Mouse (Mus musculus) lung, postnatal 0 days (tissue): ENCODE data around the gene Serpinb1c. TPM values are rescaled to one million over a fixed set of nuclear protein-coding genes. Genes with fewer than 3 reads are reported as not detected.
"Not testable (repeated sequence)": the region's sequence is repeated elsewhere in the genome, so short reads cannot be mapped to it uniquely, and the experiment has no call there.

Experiments used
- ATAC-seq: fragments of 200-750 bp; cut with Nextera tagmentation; 2 replicates; pipeline ENCODE4 v1.8.0; 2017; ENCODE audit warnings: moderate library complexity
- DNase-seq: peaks from one replicate; pipeline ENCODE4 v3.0.0-alpha.2; 2016; ENCODE audit warnings: low spot score
- H3K27ac ChIP-seq: fragments of 300-500 bp; sonication (generic); 2 replicates; pipeline ENCODE4 v1.5.1; 2014; ENCODE audit warnings: antibody characterized with exemption, mild to moderate bottlenecking, low read length, mixed read lengths
- H3K27me3 ChIP-seq: fragments of 300-500 bp; sonication (generic); replicated peaks from 2 replicates; pipeline ENCODE4 v1.6.1; 2014; ENCODE audit warnings: low read length, mixed read lengths; ENCODE audit not compliant: insufficient read depth
- H3K36me3 ChIP-seq: fragments of 300-500 bp; sonication (generic); 2 replicates; pipeline ENCODE4 v1.6.1; 2014; ENCODE audit warnings: low read length, mixed read lengths; ENCODE audit not compliant: insufficient read depth
- H3K4me1 ChIP-seq: fragments of 300-500 bp; sonication (generic); 2 replicates; pipeline ENCODE4 v1.6.1; 2014; ENCODE audit warnings: antibody characterized with exemption, low read depth, low read length, mixed read lengths; ENCODE audit not compliant: insufficient read depth
- H3K4me2 ChIP-seq: fragments of 300-500 bp; sonication (generic); replicated peaks from 2 replicates; pipeline ENCODE4 v1.6.1; 2014; ENCODE audit warnings: low read depth, mild to moderate bottlenecking, low read length, moderate library complexity, mixed read lengths
- H3K4me3 ChIP-seq: fragments of 300-500 bp; sonication (generic); 2 replicates; pipeline ENCODE4 v1.5.1; 2014; ENCODE audit warnings: low read depth, low read length
- H3K9ac ChIP-seq: fragments of 300-500 bp; sonication (generic); replicated peaks from 2 replicates; pipeline ENCODE4 v1.6.1; 2014; ENCODE audit warnings: low read depth, mild to moderate bottlenecking
- H3K9me3 ChIP-seq: fragments of 300-500 bp; sonication (generic); 2 replicates; pipeline ENCODE4 v1.6.1; 2016; ENCODE audit warnings: low read length, mixed read lengths
- CTCF ChIP-seq: IDR thresholded peaks from 2 replicates; pipeline ENCODE4 v1.5.1; 2016; ENCODE audit warnings: antibody characterized with exemption, mild to moderate bottlenecking
- EP300 ChIP-seq: IDR thresholded peaks from 2 replicates; pipeline ENCODE4 v1.6.1; 2016; ENCODE audit warnings: antibody characterized with exemption, mild to moderate bottlenecking, control low read depth
- WGBS: fragments of 180-500 bp; shearing (Covaris S2); extraction: QIAGEN DNeasy Blood & Tissue Kit; methylation state at CpG from one replicate; pipeline ENCODE4 v1.1.7; 2014; 5-methylcytosine and 5-hydroxymethylcytosine counted together
- polyA plus RNA-seq: library from polyadenylated mRNA; unstranded; fragments of >200 nt; fragmentation: Nextera tagmentation; extraction: Ambion mirVana; gene quantifications from 2 replicates; pipeline ENCODE4 v1.2.1, GENCODE M21; 2015

Gene Serpinb1c
- polyA plus RNA-seq, 1 experiment from 2014 or later = 0.07 TPM

DNA sequence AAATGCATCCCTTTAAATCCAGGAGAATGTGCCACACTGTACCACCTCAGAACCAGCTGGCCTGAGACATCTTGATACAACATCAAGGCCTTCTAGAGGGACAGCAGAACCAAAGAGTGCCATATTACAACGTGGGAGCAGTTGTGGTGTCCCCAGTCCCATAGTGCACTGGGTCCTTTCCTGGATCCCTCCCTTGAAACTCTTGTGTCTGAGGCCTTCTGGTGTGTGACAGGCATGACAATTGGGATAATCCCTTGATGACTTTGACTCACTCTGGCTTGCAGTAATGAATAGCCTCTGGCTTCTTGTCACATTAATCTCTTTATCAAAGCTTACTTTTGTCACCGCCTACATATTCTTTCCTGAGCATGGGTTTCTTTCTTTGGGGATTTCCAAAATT, 31.0 kb downstream of the Serpinb1c start:
- H3K27ac ChIP-seq = no peak overlapping the region
- H3K4me2 ChIP-seq = no peak overlapping the region
- no peak overlapping the region for H3K4me3 ChIP-seq
- no peaks in the 10 kb centered on the region for H3K9me3 ChIP-seq
- H3K36me3 ChIP-seq = no peaks in the 10 kb centered on the region
- ATAC-seq = no peak
- H3K9ac ChIP-seq = no peak overlapping the region
- WGBS = 70% methylated on average over 2 of the region's 2 CpGs
- no peaks in the 10 kb centered on the region for H3K27me3 ChIP-seq
- no peaks in the 10 kb centered on the region for H3K4me1 ChIP-seq
- DNase-seq = no peak
- TF ChIP-seq EP300 = no peak
- no peak for TF ChIP-seq CTCF

DNA sequence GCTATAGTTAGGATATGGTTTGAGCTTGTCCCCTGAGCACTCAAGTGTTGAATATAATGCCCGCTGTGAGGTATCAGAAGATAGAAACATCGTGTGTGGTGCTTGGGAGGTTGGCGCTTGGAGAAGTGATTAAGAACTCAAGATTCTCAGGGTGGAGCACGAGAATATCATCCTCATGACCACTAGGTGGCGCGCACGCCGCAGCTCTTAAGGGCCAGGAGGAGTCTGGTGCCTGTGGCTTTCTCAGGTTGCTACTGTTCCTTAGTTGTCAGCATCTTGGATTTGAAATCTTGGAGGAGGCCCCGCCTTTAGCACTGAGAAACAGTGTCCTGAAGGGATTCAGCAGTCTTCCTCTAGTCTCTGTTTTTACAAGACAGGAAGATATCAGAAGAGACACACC, 31.5 kb downstream of the Serpinb1c start:
- ATAC-seq (no peak), DNase-seq (peak; percentile 80)
- no peak overlapping the region for H3K4me3 ChIP-seq
- H3K9ac ChIP-seq = no peak overlapping the region
- no peaks in the 10 kb centered on the region for H3K4me1 ChIP-seq
- TF ChIP-seq CTCF (peak; percentile 91), EP300 (no peak)
- no peaks in the 10 kb centered on the region for H3K9me3 ChIP-seq
- H3K4me2 ChIP-seq = no peak overlapping the region
- H3K27me3 ChIP-seq = no peaks in the 10 kb centered on the region
- no peak overlapping the region for H3K27ac ChIP-seq
- no peaks in the 10 kb centered on the region for H3K36me3 ChIP-seq
- WGBS = 3% methylated on average over 9 of the region's 9 CpGs

DNA sequence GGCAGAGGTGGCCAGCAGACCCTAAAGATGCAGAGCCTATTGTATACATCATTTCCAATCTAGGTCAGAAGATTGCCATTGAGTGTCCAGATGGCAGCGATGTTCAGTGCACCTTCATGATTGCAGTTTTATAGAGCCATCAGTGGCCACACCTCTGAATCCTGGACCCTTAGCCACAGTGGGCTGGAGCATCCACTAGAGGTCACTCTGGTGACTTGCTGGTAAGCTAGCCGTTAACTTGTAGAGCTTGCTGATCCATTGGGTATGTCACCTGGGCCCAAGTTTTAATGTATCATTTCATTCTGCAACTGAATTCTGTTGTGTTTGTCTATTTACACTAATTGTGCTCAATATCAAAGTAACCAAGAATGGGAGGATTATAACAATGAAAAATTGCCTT, 32.4 kb downstream of the Serpinb1c start:
- Histone ChIP-seq H3K27me3 (no peaks in the 10 kb centered on the region), H3K9me3 (no peaks in the 10 kb centered on the region), H3K36me3 (no peaks in the 10 kb centered on the region), H3K4me3 (no peak overlapping the region), H3K4me2 (no peak overlapping the region), H3K27ac (no peak overlapping the region), H3K4me1 (no peaks in the 10 kb centered on the region), H3K9ac (no peak overlapping the region)
- ATAC-seq = no peak
- DNase-seq = no peak
- TF ChIP-seq EP300 = no peak
- TF ChIP-seq CTCF = peak; percentile 47
- WGBS = 41% methylated on average over 2 of the region's 2 CpGs

DNA sequence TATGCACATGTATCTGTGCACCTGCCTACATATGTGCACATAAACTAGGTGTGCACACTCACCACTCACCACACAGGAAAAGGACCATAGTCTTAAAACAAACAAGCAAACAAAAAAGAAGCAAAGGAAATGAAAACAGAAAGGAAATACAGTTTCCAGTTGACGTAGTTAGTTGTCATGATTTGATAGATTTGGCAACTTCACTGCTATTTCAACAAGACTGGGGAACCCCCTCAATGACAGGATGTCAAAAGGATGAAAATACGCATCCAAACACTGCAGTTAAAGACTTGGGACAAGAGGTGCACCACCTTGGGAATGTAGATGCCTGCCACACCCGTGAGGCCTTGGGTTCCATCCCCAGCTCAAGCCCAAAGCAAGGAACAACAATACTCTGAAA, 33.5 kb downstream of the Serpinb1c start:
- H3K27ac ChIP-seq, H3K9me3 ChIP-seq, H3K4me2 ChIP-seq, H3K36me3 ChIP-seq, H3K9ac ChIP-seq, DNase-seq, H3K4me3 ChIP-seq, H3K27me3 ChIP-seq, H3K4me1 ChIP-seq, ATAC-seq: not testable (repeated sequence)
- 86% methylated on average over 2 of the region's 3 CpGs for WGBS

DNA sequence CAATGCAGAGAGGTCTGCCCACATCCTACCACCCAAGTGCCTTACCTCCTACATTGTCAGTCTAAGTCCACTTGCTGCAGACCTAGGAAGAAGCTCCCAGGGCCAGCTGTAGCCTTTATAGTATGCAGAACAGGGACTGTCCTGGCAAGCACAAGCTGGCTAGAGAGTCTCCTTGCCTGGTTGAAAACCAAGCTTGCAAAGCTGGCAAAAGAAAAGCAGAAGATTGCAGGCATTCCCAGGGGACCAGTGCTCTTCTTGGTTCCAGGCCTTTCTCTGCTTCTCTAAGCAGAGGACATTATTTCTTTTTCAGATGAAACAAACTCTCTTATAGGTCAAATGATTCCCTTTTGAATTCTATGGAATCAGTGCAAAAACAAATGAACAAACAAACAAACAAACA, 34.6 kb downstream of the Serpinb1c start:
- no peaks in the 10 kb centered on the region for H3K4me1 ChIP-seq
- no peak overlapping the region for H3K4me2 ChIP-seq
- H3K27ac ChIP-seq = no peak overlapping the region
- H3K27me3 ChIP-seq = no peaks in the 10 kb centered on the region
- ATAC-seq = no peak
- H3K4me3 ChIP-seq = no peak overlapping the region
- H3K9me3 ChIP-seq = no peaks in the 10 kb centered on the region
- TF ChIP-seq CTCF = no peak
- TF ChIP-seq EP300 = no peak
- no peaks in the 10 kb centered on the region for H3K36me3 ChIP-seq
- no peak for DNase-seq
- no peak overlapping the region for H3K9ac ChIP-seq

DNA sequence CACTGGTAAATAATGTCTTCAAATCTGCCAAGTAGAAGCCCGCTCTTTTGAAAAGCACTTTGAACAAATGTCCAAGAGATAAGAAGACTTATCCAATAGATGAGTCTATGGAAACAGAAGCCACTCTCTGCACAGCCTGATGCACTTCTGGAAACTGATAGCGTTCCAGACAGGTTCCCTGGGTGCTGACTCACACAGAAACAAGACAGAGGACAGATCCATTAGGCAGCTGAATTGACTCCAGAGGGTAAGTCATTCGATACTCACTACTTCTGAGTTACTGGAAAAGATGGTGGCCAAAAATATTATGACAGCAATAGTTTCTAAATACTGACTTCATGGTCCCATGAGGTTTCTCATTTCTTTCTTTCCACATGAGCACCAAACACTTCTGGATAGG, 37.2 kb downstream of the Serpinb1c start:
- Histone ChIP-seq H3K27me3 (no peaks in the 10 kb centered on the region), H3K4me2 (no peak overlapping the region), H3K36me3 (no peaks in the 10 kb centered on the region), H3K27ac (no peak overlapping the region), H3K9ac (no peak overlapping the region), H3K4me3 (no peak overlapping the region), H3K4me1 (no peaks in the 10 kb centered on the region), H3K9me3 (no peaks in the 10 kb centered on the region)
- 56% methylated on average over 3 of the region's 3 CpGs for WGBS
- no peak for DNase-seq
- no peak for ATAC-seq
- no peak for TF ChIP-seq CTCF

DNA sequence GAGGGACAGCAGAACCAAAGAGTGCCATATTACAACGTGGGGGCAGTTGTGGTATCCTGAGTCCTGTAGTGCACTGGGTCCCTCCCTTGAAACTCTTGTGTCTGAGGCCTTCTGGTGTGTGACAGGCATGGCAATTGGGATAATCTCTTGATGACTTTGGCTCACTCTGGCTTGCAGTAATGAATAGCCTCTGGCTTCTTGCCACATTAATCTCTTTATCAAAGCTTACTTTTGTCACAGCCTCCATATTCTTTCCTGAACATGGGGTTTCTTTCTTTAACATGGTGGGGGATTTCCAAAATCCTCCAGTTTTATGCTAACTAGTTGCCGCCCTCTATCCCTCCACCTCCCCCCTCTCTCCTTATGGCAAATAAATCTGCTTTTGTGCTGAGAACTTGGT, 44.9 kb downstream of the Serpinb1c start:
- Histone ChIP-seq H3K9ac (no peak overlapping the region), H3K27ac (no peak overlapping the region), H3K4me2 (no peak overlapping the region), H3K4me3 (no peak overlapping the region), H3K9me3 (no peaks in the 10 kb centered on the region), H3K36me3 (no peaks in the 10 kb centered on the region), H3K4me1 (peaks cover 4% of the 10 kb centered on the region; the same call in 1 of the 2 replicates), H3K27me3 (no peaks in the 10 kb centered on the region)
- ATAC-seq (no peak), DNase-seq (no peak)
- WGBS = 65% methylated on average over 2 of the region's 2 CpGs
- TF ChIP-seq CTCF = no peak
- no peak for TF ChIP-seq EP300
